Mouse (Mus musculus) brown adipose tissue, adult 24 weeks (tissue): ENCODE measurements around the gene Mcm9. TPM values are rescaled to one million over a fixed set of nuclear protein-coding genes. Genes with fewer than 3 reads are reported as not detected.

Experiments
- H3K27ac ChIP-seq: fragments of 200-500 bp; replicated peaks from 2 replicates; pipeline ENCODE4 v1.5.1; 2012; ENCODE audit warnings: low read depth, mild to moderate bottlenecking, low read length
- H3K4me1 ChIP-seq: fragments of 200-500 bp; 2 replicates; pipeline ENCODE4 v1.6.1; 2012; ENCODE audit warnings: low read length, mixed read lengths; ENCODE audit not compliant: control insufficient read depth, insufficient read depth, insufficient read length
- H3K4me3 ChIP-seq: fragments of 200-500 bp; 2 replicates; pipeline ENCODE4 v1.5.1; 2012; ENCODE audit warnings: low read depth, mild to moderate bottlenecking, low read length, moderate library complexity; ENCODE audit not compliant: insufficient read depth
- polyA plus RNA-seq: library from polyadenylated mRNA; stranded (reverse); fragments of >200 nt; gene quantifications from 2 replicates; pipeline ENCODE4 v1.2.4, GENCODE M21; 2012; ENCODE audit not compliant: missing spikeins, insufficient read depth, insufficient read length

The Mcm9 gene
- polyA plus RNA-seq, 1 experiment = 3.8 TPM

DNA sequence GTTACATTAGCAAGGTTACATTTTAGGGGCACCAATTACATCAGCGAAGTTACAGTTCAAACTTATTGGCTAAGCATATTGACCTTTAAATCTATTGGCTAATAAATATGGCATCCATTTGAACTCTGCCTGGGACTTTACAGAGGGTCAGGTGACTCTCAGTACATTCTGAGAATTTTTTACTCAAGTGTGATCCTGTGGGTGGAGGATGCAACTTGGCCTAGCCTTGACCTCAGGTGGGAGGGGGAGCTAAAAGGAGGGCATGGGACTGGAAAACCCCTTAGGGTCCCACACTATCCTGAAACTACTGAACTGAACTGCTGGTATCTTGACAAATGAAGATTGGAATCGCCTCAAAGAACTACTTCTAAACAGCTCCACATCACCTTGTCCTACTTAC is 103.9 kb downstream of the Mcm9 start:
- Histone ChIP-seq H3K4me3 (no peak overlapping the region), H3K4me1 (no peaks in the 10 kb centered on the region), H3K27ac (no peak overlapping the region)

DNA sequence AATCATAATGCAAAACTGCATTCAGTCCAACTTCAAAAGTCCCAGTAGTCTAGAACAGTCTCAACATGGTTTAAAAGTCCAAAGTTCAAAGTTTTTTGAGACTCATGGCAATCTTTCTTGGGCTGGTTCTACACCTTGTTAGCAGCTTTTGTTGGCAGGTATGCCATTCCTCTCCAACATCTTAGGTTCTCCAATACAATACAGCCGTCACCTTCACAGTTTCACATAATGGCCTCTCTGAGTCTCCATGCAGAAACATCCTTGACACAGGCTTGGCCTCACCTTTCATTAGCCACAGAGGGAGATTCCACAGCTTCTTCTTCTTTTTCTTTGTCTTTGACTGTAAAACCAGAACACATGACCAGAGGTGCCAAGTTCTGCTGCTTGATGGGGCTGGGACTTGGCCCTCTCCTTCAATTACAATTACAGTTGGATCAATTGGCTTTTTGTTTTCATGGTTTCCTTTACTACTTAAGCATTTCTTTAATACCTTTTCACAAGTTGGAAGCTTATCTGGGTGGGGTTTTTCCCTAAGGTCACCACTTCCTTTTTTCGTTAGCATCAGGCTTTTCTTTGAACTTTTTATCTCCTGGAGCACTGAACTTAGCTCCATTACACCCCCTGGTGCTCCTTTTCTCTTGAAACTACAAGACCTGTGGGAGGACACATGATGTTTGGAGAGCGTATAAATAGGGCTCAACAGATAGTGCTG is 104.8 kb downstream of the Mcm9 start:
- no peak overlapping the region for H3K27ac ChIP-seq
- H3K4me3 ChIP-seq = no peak overlapping the region
- H3K4me1 ChIP-seq = no peaks in the 10 kb centered on the region

GRCm38 (mm10) chr10:53519068-53519954 is 110.9 kb downstream of the Mcm9 start:
- Histone ChIP-seq H3K4me1 (peaks cover 7% of the 10 kb centered on the region), H3K27ac (0 out of 2 replicates have a peak overlapping the region, but pooled peaks have one; percentile 47), H3K4me3 (peak overlapping the region; percentile 26)

GRCm38 (mm10) chr10:53518599-53518913 is 111.7 kb downstream of the Mcm9 start:
- Histone ChIP-seq H3K4me3 (no peak overlapping the region), H3K27ac (peak overlapping the region; percentile 47; the same call in 1 of the 2 replicates), H3K4me1 (peaks cover 7% of the 10 kb centered on the region)

GRCm38 (mm10) chr10:53517770-53518598 is 112.3 kb downstream of the Mcm9 start:
- H3K27ac ChIP-seq = peak overlapping the region; percentile 47; the same call in 1 of the 2 replicates
- peaks cover 7% of the 10 kb centered on the region for H3K4me1 ChIP-seq
- no peak overlapping the region for H3K4me3 ChIP-seq

DNA sequence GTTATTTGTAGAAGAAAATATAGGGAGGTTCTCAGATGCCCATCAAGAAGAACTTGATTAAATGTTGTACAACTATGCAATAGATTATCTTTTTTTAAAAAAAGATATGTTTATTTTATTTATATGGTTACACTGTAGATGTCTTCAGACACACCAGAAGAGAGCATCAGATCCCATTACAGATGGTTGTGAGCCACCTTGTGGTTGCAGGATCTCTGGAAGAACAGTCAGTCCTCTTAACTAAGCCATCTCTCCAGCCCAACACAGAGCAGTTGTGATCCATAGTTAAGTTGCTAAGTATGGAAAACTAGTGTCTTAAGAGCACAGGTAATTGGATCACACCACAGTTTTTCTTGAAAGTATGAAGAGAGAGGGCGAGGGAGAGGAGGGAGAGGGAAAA is 117.7 kb downstream of the Mcm9 start:
- H3K4me3 ChIP-seq = no peak overlapping the region
- no peaks in the 10 kb centered on the region for H3K4me1 ChIP-seq
- H3K27ac ChIP-seq = no peak overlapping the region

- H3K4me1 ChIP-seq = peaks cover 2% of the 10 kb centered on the region; the same call in 1 of the 2 replicates
- H3K4me3 ChIP-seq = no peak overlapping the region
- peak overlapping the region; percentile 58; the same call in 1 of the 2 replicates for H3K27ac ChIP-seq
Measured at GRCm38 (mm10) chr10:53509158-53509773, 121.0 kb downstream of the Mcm9 start.

DNA sequence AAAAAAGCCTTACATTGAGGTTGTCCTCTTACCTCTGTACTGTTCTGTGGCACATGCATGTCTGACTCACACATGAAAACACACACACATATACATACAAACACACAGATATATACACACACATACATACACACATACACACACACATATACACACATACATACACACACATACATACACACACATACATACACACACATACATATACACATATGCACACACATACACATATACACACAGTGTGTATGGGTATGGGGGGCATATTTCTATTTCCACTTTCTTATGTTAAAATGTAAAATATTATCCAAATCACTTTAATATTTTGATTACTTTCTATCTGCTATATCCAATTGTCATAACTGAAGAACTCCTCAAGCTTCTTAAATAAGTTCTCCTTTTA is 121.6 kb downstream of the Mcm9 start:
- Histone ChIP-seq H3K4me1 (peaks cover 4% of the 10 kb centered on the region; the same call in 1 of the 2 replicates), H3K4me3 (no peak overlapping the region), H3K27ac (peak overlapping the region; percentile 58; the same call in 1 of the 2 replicates)

DNA sequence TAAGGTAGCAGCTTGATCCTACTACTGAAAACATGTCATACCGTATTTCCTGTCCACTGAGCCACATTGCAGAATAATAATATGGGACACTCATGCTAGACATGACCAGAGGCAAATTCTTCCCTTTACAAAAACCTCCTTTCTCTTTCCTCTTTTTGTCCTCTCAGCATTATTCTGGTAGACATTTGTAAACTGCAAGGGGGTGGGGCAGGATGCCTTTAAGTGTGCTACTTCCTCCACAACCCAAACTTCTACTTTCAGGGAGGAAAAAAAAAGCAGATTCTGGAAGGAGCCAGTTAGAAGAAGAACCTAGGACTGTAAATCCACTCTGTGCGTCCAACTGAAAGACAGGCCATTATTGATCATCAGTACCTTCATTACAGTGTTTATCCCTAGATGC is 124.7 kb downstream of the Mcm9 start:
- H3K4me3 ChIP-seq = no peak overlapping the region
- peaks cover 6% of the 10 kb centered on the region; the same call in 1 of the 2 replicates for H3K4me1 ChIP-seq
- H3K27ac ChIP-seq = no peak overlapping the region

GRCm38 (mm10) chr10:53505069-53505468 is 125.2 kb downstream of the Mcm9 start:
- H3K4me3 ChIP-seq = no peak overlapping the region
- H3K4me1 ChIP-seq = peaks cover 6% of the 10 kb centered on the region; the same call in 1 of the 2 replicates
- no peak overlapping the region for H3K27ac ChIP-seq

- Histone ChIP-seq H3K4me1 (peaks cover 6% of the 10 kb centered on the region; the same call in 1 of the 2 replicates), H3K4me3 (peak overlapping the region; percentile 28; the same call in 1 of the 2 replicates), H3K27ac (peak overlapping the region; percentile 66)
Measured at GRCm38 (mm10) chr10:53502875-53503816, 127.1 kb downstream of the Mcm9 start.

- no peak overlapping the region for H3K27ac ChIP-seq
- H3K4me1 ChIP-seq = peaks cover 6% of the 10 kb centered on the region; the same call in 1 of the 2 replicates
- H3K4me3 ChIP-seq = no peak overlapping the region
Measured at GRCm38 (mm10) chr10:53502471-53502870, 127.8 kb downstream of the Mcm9 start.

DNA sequence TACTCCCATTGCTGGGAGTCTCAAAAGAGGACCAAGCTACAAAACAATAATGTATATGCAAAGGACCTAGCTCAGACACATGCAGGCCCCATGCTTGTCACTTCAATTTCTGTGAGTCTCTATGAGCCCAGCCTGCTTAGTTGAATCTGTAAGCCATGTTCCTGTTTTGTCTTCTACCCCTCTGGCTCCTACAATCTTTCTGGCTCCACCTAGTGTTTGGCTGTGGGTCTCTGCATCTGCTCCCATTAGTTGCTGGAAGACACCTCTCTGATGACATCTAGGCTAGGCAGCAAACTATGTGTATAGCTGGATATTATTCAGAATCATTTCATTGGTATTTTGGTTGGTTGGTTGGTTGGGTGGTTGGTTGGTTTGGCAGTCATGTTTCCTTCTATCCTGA is 130.7 kb downstream of the Mcm9 start:
- no peak overlapping the region for H3K4me3 ChIP-seq
- H3K4me1 ChIP-seq = peaks cover 6% of the 10 kb centered on the region; the same call in 1 of the 2 replicates
- H3K27ac ChIP-seq = no peak overlapping the region
